24 mouse cellular contexts compared by ENCODE assay signal in the genomic region with DNA sequence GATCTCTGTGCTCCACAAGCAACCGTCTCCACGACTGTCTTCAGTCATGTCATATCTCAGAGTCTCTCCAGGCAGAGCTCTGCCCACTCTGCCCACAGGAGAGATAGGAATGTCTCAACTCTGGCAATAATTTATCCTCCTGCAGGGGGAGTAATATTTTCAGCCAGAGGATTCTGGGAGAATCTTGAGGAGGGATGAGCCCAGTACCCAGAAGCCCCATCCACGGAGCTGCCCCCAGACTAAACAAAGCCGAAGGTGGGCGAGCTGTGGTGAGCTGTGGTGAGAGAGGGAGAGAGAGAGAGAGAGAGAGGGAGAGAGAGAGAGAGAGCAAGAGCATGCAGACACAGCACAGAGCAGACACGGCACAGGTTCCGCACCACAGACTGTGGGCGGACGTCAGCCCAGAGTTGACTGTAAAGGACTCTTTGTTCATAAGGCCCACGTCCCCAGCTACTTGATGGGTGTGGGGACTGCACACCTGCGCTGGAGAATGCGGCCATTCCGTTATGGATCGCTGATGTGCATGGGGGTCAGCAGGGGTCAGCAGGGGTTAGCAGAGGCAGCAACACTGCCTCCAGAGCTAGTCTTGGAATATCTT.
A peak's percentile ranks its signal among the peaks of the same experiment; 100 is the strongest.
DNase-seq lines count a peak whose midpoint lies in the region; ATAC-seq and TF ChIP-seq lines count a peak whose summit lies in the region.
"Had no signal": no experiment of that assay in that cellular context is flagged by ENCODE, and none has a peak within 500 bp of the region (broad histone marks: within the 10 kb centered on the region; RNA-seq: fewer than 3 reads in every experiment).

No protein-coding gene starts in this region.

- no peak for DNase-seq in heart, adult 2 months
- DNase-seq in heart, postnatal 10 days, result no peak
- DNase-seq in kidney, postnatal 4 days, result no peak
- no peak for DNase-seq in limb, embryonic 10.5 days (ENCODE audit: low spot score)
- DNase-seq in brain, adult 2 months (ENCODE audit: low read depth, low spot score), result peak; percentile 61
- DNase-seq: adrenal gland, postnatal 14 days; cerebellum, adult 11 months; cerebellum, postnatal 14 days; embryo, embryonic 11 days; gastrocnemius, postnatal 10 days; heart, adult 18-20 months; heart, postnatal 14 days; kidney, adult 8-10 months; lung, postnatal 4 days; spleen, adult 18-20 months; thymus, postnatal 36 days had no signal

- TF ChIP-seq EP300 in heart, adult 2 months (IDR thresholded peaks at IDR 0.05; ENCODE audit: insufficient read depth, low read depth, low read length), result no peak

- no peaks in the 10 kb centered on the region for H3K27me3 ChIP-seq in heart, adult 2 months (ENCODE audit: control insufficient read depth, insufficient read depth, low read length)
- peaks cover 1% of the 10 kb centered on the region for H3K27me3 ChIP-seq in kidney, embryonic 14.5 days (ENCODE audit: control insufficient read depth, insufficient read depth, low read length)
- H3K27me3 ChIP-seq in limb, embryonic 15.5 days, result peaks cover 14% of the 10 kb centered on the region
- H3K27me3 ChIP-seq in limb, embryonic 10.5 days (ENCODE audit: low read depth, poor library complexity, severe bottlenecking), result 0 out of 2 replicates have a peak, but pooled peaks cover 2% of the 10 kb centered on the region
- H3K27me3 ChIP-seq: CH12.LX; liver, embryonic 15.5 days had no signal

- H3K36me3 ChIP-seq in heart, adult 2 months (ENCODE audit: control insufficient read depth, insufficient read depth, low read length), result no peaks in the 10 kb centered on the region
- no peaks in the 10 kb centered on the region for H3K36me3 ChIP-seq in kidney, embryonic 14.5 days (ENCODE audit: control insufficient read depth, insufficient read depth, low read length)
- no peaks in the 10 kb centered on the region for H3K36me3 ChIP-seq in limb, embryonic 15.5 days
- peaks cover 24% of the 10 kb centered on the region for H3K36me3 ChIP-seq in limb, embryonic 10.5 days
- H3K36me3 ChIP-seq: hindbrain, embryonic 15.5 days; liver, embryonic 15.5 days; neural tube, embryonic 12.5 days had no signal

- TF ChIP-seq POLR2A in heart, adult 2 months (IDR thresholded peaks at IDR 0.05; ENCODE audit: insufficient read depth, low read depth, low read length), result no peak

- H3K9ac ChIP-seq in heart, adult 2 months (ENCODE audit: low read depth, low read length), result no peak overlapping the region
- H3K9ac ChIP-seq in kidney, embryonic 14.5 days (ENCODE audit: low read depth, low read length), result no peak overlapping the region
- H3K9ac ChIP-seq in limb, embryonic 15.5 days, result no peak overlapping the region
- H3K9ac ChIP-seq: hindbrain, embryonic 15.5 days; liver, embryonic 15.5 days; neural tube, embryonic 12.5 days had no signal

- intact Hi-C loops in heart, adult 2 months (cut with DNase I), result loop anchor here (10.0 kb wide), 1 partner anchor 235 kb away; no protein-coding TSS in a partner anchor
- intact Hi-C loops in heart, postnatal 10 days (cut with DNase I), result no loop called here

- H3K9me3 ChIP-seq in kidney, embryonic 14.5 days (ENCODE audit: control insufficient read depth, low read length), result no peaks in the 10 kb centered on the region
- no peaks in the 10 kb centered on the region for H3K9me3 ChIP-seq in limb, embryonic 15.5 days
- H3K9me3 ChIP-seq in limb, embryonic 10.5 days (replicated peaks), result no peaks in the 10 kb centered on the region
- H3K9me3 ChIP-seq: forebrain, embryonic 10.5 days; hindbrain, embryonic 15.5 days; liver, embryonic 15.5 days; neural tube, embryonic 12.5 days had no signal

- no peak overlapping the region for H3K27ac ChIP-seq in heart, adult 2 months
- no peak overlapping the region for H3K27ac ChIP-seq in kidney, embryonic 14.5 days (ENCODE audit: low read depth, low read length)
- H3K27ac ChIP-seq in limb, embryonic 15.5 days, result no peak overlapping the region
- H3K27ac ChIP-seq in limb, embryonic 10.5 days, result no peak overlapping the region
- H3K27ac ChIP-seq: hindbrain, embryonic 15.5 days; liver, embryonic 15.5 days; neural tube, embryonic 12.5 days had no signal

- H3K4me3 ChIP-seq in heart, adult 2 months, result no peak overlapping the region
- no peak overlapping the region for H3K4me3 ChIP-seq in kidney, embryonic 14.5 days (ENCODE audit: low read length)
- no peak overlapping the region for H3K4me3 ChIP-seq in limb, embryonic 15.5 days
- H3K4me3 ChIP-seq in limb, embryonic 10.5 days, result no peak overlapping the region
- H3K4me3 ChIP-seq: forebrain, embryonic 10.5 days; hindbrain, embryonic 15.5 days; liver, embryonic 15.5 days; neural tube, embryonic 12.5 days had no signal

- ATAC-seq in kidney, embryonic 14.5 days (ENCODE audit: low FRiP score, low TSS enrichment), result 0 out of 2 replicates have a peak, but pooled peaks have one; percentile 53
- 0 out of 2 replicates have a peak, but pooled peaks have one; percentile 8 for ATAC-seq in limb, embryonic 15.5 days (ENCODE audit: insufficient number of reproducible peaks, low FRiP score, low TSS enrichment, low read depth)
- ATAC-seq in inflammation-experienced regulatory T-cells, adult 6 months, result no peak

- 76% methylated on average over 14 of the region's 14 CpGs for WGBS in heart, adult 2 months
- WGBS in kidney, embryonic 14.5 days, result 55% methylated on average over 14 of the region's 14 CpGs
- WGBS in limb, embryonic 15.5 days, result 74% methylated on average over 14 of the region's 14 CpGs
- 82% methylated on average over 14 of the region's 14 CpGs for WGBS in limb, embryonic 10.5 days

- 0 out of 2 replicates have a peak, but pooled peaks have one; percentile 1 for TF ChIP-seq CTCF in heart, adult 2 months (IDR thresholded peaks at IDR 0.05)

- peaks cover 2% of the 10 kb centered on the region; the same call in 1 of the 2 replicates for H3K4me1 ChIP-seq in heart, adult 2 months (ENCODE audit: control insufficient read depth, insufficient read depth, low read length)
- peaks cover 17% of the 10 kb centered on the region; the same call in 1 of the 2 replicates for H3K4me1 ChIP-seq in kidney, embryonic 14.5 days (ENCODE audit: control insufficient read depth, insufficient read depth, low read length)
- H3K4me1 ChIP-seq in limb, embryonic 15.5 days, result peaks cover 11% of the 10 kb centered on the region; the same call in 1 of the 2 replicates
- H3K4me1 ChIP-seq in limb, embryonic 10.5 days, result peaks cover 58% of the 10 kb centered on the region
- H3K4me1 ChIP-seq: hindbrain, embryonic 15.5 days had no signal

- no peak overlapping the region for H3K4me2 ChIP-seq in kidney, embryonic 14.5 days (replicated peaks; ENCODE audit: low read depth, low read length)
- no peak overlapping the region for H3K4me2 ChIP-seq in limb, embryonic 15.5 days
- H3K4me2 ChIP-seq: hindbrain, embryonic 15.5 days; liver, embryonic 15.5 days; neural tube, embryonic 12.5 days had no signal

- no peaks in the 10 kb centered on the region for H3K79me2 ChIP-seq in heart, adult 2 months (replicated peaks; ENCODE audit: control insufficient read depth, insufficient read depth, low read length)
